Mouse (Mus musculus) adrenal gland, adult 18-20 months (tissue): Measurements from ENCODE around the gene Ms4a18. TPM values are rescaled to one million over a fixed set of nuclear protein-coding genes. Genes with fewer than 3 reads are reported as not detected.

Source experiments
- total RNA-seq, 2 experiments: library from RNA; stranded (reverse); gene quantifications; 1 replicate in 1 of 2; 2 replicates in 1 of 2; pipeline ENCODE4 v1.2.3; 2021

Gene Ms4a18
- total RNA-seq, 2 experiments from 2014 or later = not detected

Other genes starting within 250 kb of the Ms4a18 start
- gene Cd6, start 188.0 kb downstream of the Ms4a18 start, total RNA-seq = under 1 TPM in 1 of 2 experiments, not detected in 1; 0.32 TPM
- 1 to 10 TPM; 3.1 to 6.5 TPM for gene Slc15a3, start 178.3 kb downstream of the Ms4a18 start, total RNA-seq
- gene Tmem132a, start 148.1 kb downstream of the Ms4a18 start, total RNA-seq = 10 to 100 TPM; 17.1 to 28.0 TPM
- gene Tmem109, start 136.0 kb downstream of the Ms4a18 start, total RNA-seq = 100 to 1,000 TPM; 110 to 148 TPM
- 100 to 1,000 TPM; 120 to 168 TPM for gene Prpf19, start 122.8 kb downstream of the Ms4a18 start, total RNA-seq
- gene Zp1, start 97.4 kb downstream of the Ms4a18 start, total RNA-seq = not detected
- gene Ptgdr2, start 80.9 kb downstream of the Ms4a18 start, total RNA-seq = not detected
- 10 to 100 TPM; 16.2 to 20.0 TPM for gene Ccdc86, start 68.8 kb downstream of the Ms4a18 start, total RNA-seq
- gene Ms4a10, start 43.4 kb downstream of the Ms4a18 start, total RNA-seq = 10 to 100 TPM in 1 of 2 experiments, under 1 TPM in 1; 0.51 to 25.4 TPM
- not detected for gene Ms4a15, start 24.8 kb downstream of the Ms4a18 start, total RNA-seq
- 1 to 10 TPM; 4.7 to 6.7 TPM for gene Ms4a8a, start 63.1 kb upstream of the Ms4a18 start, total RNA-seq
- gene 1700017D01Rik, start 112.8 kb upstream of the Ms4a18 start, total RNA-seq = not detected
- not detected for gene 1700025F22Rik, start 147.3 kb upstream of the Ms4a18 start, total RNA-seq
- gene Ms4a13, start 178.7 kb upstream of the Ms4a18 start, total RNA-seq = not detected
- gene Ms4a12, start 214.4 kb upstream of the Ms4a18 start, total RNA-seq = not detected
- gene Ms4a1, start 248.2 kb upstream of the Ms4a18 start, total RNA-seq = under 1 TPM; 0.29 to 0.30 TPM